Mouse (Mus musculus) myocyte (in vitro differentiated cells): ENCODE data around the gene Ccdc33.

Experiments
- MYOG ChIP-seq, 3 experiments: IDR thresholded peaks; one replicate each; pipeline ENCODE4 v1.6.1; 2011; ENCODE audit warnings: control low read depth in 2 of 3, low read depth in 2 of 3, mild to moderate bottlenecking in 2 of 3; ENCODE audit not compliant: insufficient read length in 2 of 3, control insufficient read depth in 1 of 3, insufficient read depth in 1 of 3
- POLR2A ChIP-seq: IDR thresholded peaks from one replicate; pipeline ENCODE4 v1.6.1; 2011; ENCODE audit warnings: low read depth, mild to moderate bottlenecking, control low read depth, moderate library complexity; ENCODE audit not compliant: insufficient read length

- TF ChIP-seq POLR2A (no peak), MYOG (IDR thresholded peaks at IDR 0.05; ENCODE audit: control insufficient read depth in 1 of 3, insufficient read depth in 1 of 3, insufficient read length in 2 of 3, low read depth in 2 of 3) (peak in 1 of 3 experiments; percentile 31)
Measured at GRCm38 (mm10) chr9:58143419-58143818, 24.8 kb upstream of the Ccdc33 start.
